Mouse (Mus musculus) limb, embryonic 12.5 days (tissue): Measurements from ENCODE around the gene Camk2d. TPM values are rescaled to one million over a fixed set of nuclear protein-coding genes. Genes with fewer than 3 reads are reported as not detected.

Experiments used
- ATAC-seq: fragments of 200-750 bp; cut with Nextera tagmentation; 2 replicates; pipeline ENCODE4 v1.8.0; 2017; ENCODE audit warnings: low read depth, moderate TSS enrichment; ENCODE audit not compliant: insufficient number of reproducible peaks, insufficient read depth, low FRiP score, low TSS enrichment
- H3K27ac ChIP-seq: fragments of 300-500 bp; sonication (generic); 2 replicates; pipeline ENCODE4 v1.5.1; 2016; ENCODE audit warnings: mild to moderate bottlenecking, moderate library complexity
- H3K27me3 ChIP-seq: fragments of 300-500 bp; sonication (generic); 2 replicates; pipeline ENCODE4 v1.6.1; 2016; ENCODE audit warnings: mild to moderate bottlenecking, moderate library complexity
- H3K36me3 ChIP-seq: fragments of 300-500 bp; sonication (generic); 2 replicates; pipeline ENCODE4 v1.6.1; 2016; ENCODE audit warnings: mild to moderate bottlenecking, moderate library complexity
- H3K4me1 ChIP-seq: fragments of 300-500 bp; sonication (generic); replicated peaks from 2 replicates; pipeline ENCODE4 v1.6.1; 2016
- H3K4me2 ChIP-seq: fragments of 300-500 bp; sonication (generic); 2 replicates; pipeline ENCODE4 v1.6.1; 2016; ENCODE audit warnings: mild to moderate bottlenecking, moderate library complexity
- H3K4me3 ChIP-seq: fragments of 300-500 bp; sonication (generic); replicated peaks from 2 replicates; pipeline ENCODE4 v1.5.1; 2016; ENCODE audit warnings: mild to moderate bottlenecking
- H3K9ac ChIP-seq: fragments of 300-500 bp; sonication (generic); replicated peaks from 2 replicates; pipeline ENCODE4 v1.6.1; 2016; ENCODE audit warnings: mild to moderate bottlenecking, moderate library complexity
- H3K9me3 ChIP-seq: fragments of 300-500 bp; sonication (generic); 2 replicates; pipeline ENCODE4 v1.6.1; 2016; ENCODE audit warnings: mild to moderate bottlenecking, moderate library complexity
- WGBS: fragments of 180-500 bp; shearing (Covaris S2); methylation state at CpG from one replicate; pipeline ENCODE4 v1.1.7; 2016; 5-methylcytosine and 5-hydroxymethylcytosine counted together
- polyA plus RNA-seq: library from polyadenylated mRNA; unstranded; fragments of >200 nt; fragmentation: Nextera tagmentation; extraction: Ambion mirVana; gene quantifications from 2 replicates; pipeline ENCODE4 v1.2.1, GENCODE M21; 2016

Gene Camk2d
- polyA plus RNA-seq, 1 experiment from 2014 or later = 34.1 TPM

GRCm38 (mm10) chr3:126727387-126727786 lies 131.3 kb downstream of the Camk2d start:
- Histone ChIP-seq H3K9ac (no peak overlapping the region), H3K27ac (no peak overlapping the region), H3K27me3 (no peaks in the 10 kb centered on the region), H3K36me3 (no peaks in the 10 kb centered on the region), H3K4me2 (no peak overlapping the region), H3K4me3 (no peak overlapping the region), H3K4me1 (no peaks in the 10 kb centered on the region), H3K9me3 (no peaks in the 10 kb centered on the region)
- ATAC-seq = no peak
- WGBS = 91% methylated on average over 4 of the region's 4 CpGs

DNA sequence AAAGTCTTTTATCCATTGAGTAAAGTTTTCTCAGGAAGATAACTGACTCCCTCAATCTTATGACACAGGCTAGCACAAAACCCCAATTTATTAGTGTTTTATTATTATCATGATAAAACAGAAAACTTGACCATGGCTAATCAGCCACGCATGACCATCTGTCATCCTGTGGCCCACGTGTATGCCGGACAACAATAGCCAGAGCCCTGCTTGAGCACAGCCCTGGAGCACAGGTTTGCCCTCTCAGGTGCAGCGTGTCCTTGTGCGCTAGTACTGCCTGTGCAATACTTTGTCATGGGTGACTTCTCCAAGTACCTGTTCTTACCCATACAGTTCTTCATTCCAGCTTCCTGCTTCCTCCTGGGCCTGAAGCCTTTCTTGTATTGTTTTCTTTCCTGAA lies 134.3 kb downstream of the Camk2d start:
- ATAC-seq = no peak
- Histone ChIP-seq H3K4me3 (no peak overlapping the region), H3K9ac (no peak overlapping the region), H3K4me1 (no peaks in the 10 kb centered on the region), H3K9me3 (no peaks in the 10 kb centered on the region), H3K27ac (no peak overlapping the region), H3K4me2 (no peak overlapping the region), H3K36me3 (no peaks in the 10 kb centered on the region), H3K27me3 (no peaks in the 10 kb centered on the region)
- 88% methylated on average over 5 of the region's 5 CpGs for WGBS

DNA sequence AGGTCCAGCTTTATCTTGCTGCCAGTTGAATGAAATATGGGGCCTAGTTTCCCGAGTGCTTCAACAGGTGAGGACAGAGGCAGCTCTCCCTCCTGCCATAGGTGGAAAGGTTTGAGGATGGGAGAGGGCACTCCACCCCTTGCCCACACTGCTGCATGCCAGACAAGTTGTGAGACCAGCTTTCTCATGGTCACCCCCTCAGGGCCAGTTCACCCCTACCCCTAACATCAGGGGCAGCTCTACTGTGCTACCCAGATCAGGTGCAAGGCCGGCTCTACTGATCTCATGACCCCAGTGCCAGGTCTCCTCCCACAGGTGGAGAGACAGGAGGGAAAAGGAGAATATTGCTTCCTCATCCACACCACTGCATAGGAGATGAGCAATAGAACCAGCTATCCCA lies 136.2 kb downstream of the Camk2d start:
- no peaks in the 10 kb centered on the region for H3K27me3 ChIP-seq
- H3K4me3 ChIP-seq = no peak overlapping the region
- 90% methylated on average over 2 of the region's 2 CpGs for WGBS
- no peaks in the 10 kb centered on the region for H3K9me3 ChIP-seq
- no peak overlapping the region for H3K9ac ChIP-seq
- no peaks in the 10 kb centered on the region for H3K4me1 ChIP-seq
- H3K36me3 ChIP-seq = no peaks in the 10 kb centered on the region
- no peak for ATAC-seq
- no peak overlapping the region for H3K27ac ChIP-seq
- no peak overlapping the region for H3K4me2 ChIP-seq

- Histone ChIP-seq H3K27me3 (no peaks in the 10 kb centered on the region), H3K36me3 (no peaks in the 10 kb centered on the region), H3K4me1 (no peaks in the 10 kb centered on the region), H3K9ac (no peak overlapping the region), H3K4me2 (no peak overlapping the region), H3K4me3 (no peak overlapping the region), H3K9me3 (no peaks in the 10 kb centered on the region), H3K27ac (no peak overlapping the region)
- no peak for ATAC-seq
- 86% methylated on average over 2 of the region's 2 CpGs for WGBS
These were observed 138.4 kb downstream of the Camk2d start for GRCm38 (mm10) chr3:126734533-126734932.

- no peak for ATAC-seq
- 81% methylated on average over 5 of the region's 5 CpGs for WGBS
These were observed 139.1 kb downstream of the Camk2d start for GRCm38 (mm10) chr3:126735211-126735610.

DNA sequence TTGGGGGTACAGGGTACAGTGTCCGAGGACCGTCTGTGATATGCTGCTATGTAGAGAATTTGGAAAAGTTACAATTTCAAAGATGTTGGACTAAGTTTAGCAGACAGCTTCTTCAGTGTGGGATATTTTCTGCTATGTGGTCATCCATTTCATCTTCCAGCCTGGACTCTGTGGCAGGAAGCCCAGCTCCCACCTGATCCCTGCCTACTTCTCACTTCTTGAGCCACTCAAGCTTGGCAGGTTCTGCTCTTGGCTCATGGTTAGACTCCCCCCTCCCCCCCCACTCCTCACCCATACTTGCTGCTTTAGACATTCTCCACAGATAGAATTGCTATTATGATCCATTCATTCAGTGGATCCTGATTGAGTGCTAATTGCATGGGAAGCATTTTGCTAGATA lies 141.0 kb downstream of the Camk2d start:
- 92% methylated on average over 2 of the region's 2 CpGs for WGBS
- H3K4me1 ChIP-seq = no peaks in the 10 kb centered on the region
- no peaks in the 10 kb centered on the region for H3K27me3 ChIP-seq
- no peak overlapping the region for H3K4me3 ChIP-seq
- no peaks in the 10 kb centered on the region for H3K36me3 ChIP-seq
- H3K27ac ChIP-seq = no peak overlapping the region
- no peak overlapping the region for H3K9ac ChIP-seq
- H3K9me3 ChIP-seq = no peaks in the 10 kb centered on the region
- H3K4me2 ChIP-seq = no peak overlapping the region
- no peak for ATAC-seq

More at GRCm38 (mm10) chr3:126735211-126735610, 139.1 kb downstream of the Camk2d start:
- Histone ChIP-seq H3K27ac (no peak overlapping the region), H3K9me3 (no peaks in the 10 kb centered on the region), H3K9ac (no peak overlapping the region), H3K4me2 (no peak overlapping the region), H3K4me1 (no peaks in the 10 kb centered on the region), H3K4me3 (no peak overlapping the region), H3K36me3 (no peaks in the 10 kb centered on the region), H3K27me3 (no peaks in the 10 kb centered on the region)

GRCm38 (mm10) chr3:126740146-126740545 lies 144.0 kb downstream of the Camk2d start:
- no peak overlapping the region for H3K4me3 ChIP-seq
- H3K36me3 ChIP-seq = no peaks in the 10 kb centered on the region
- 85% methylated on average over 1 of the region's 1 CpGs for whole genome bisulfite sequencing
- no peak overlapping the region for H3K4me2 ChIP-seq
- H3K9ac ChIP-seq = no peak overlapping the region
- no peaks in the 10 kb centered on the region for H3K9me3 ChIP-seq
- no peaks in the 10 kb centered on the region for H3K27me3 ChIP-seq
- no peaks in the 10 kb centered on the region for H3K4me1 ChIP-seq
- H3K27ac ChIP-seq = no peak overlapping the region
- no peak for ATAC-seq

GRCm38 (mm10) chr3:126744432-126745133 lies 148.5 kb downstream of the Camk2d start:
- Histone ChIP-seq H3K4me2 (no peak overlapping the region), H3K27ac (no peak overlapping the region), H3K4me3 (no peak overlapping the region), H3K4me1 (0 out of 2 replicates have a peak, but pooled peaks cover 4% of the 10 kb centered on the region), H3K9ac (no peak overlapping the region), H3K36me3 (no peaks in the 10 kb centered on the region), H3K27me3 (no peaks in the 10 kb centered on the region), H3K9me3 (no peaks in the 10 kb centered on the region)
- no peak for ATAC-seq
- 77% methylated on average over 3 of the region's 3 CpGs for whole genome bisulfite sequencing

- Histone ChIP-seq H3K4me2 (no peak overlapping the region), H3K27me3 (no peaks in the 10 kb centered on the region), H3K36me3 (no peaks in the 10 kb centered on the region), H3K9me3 (no peaks in the 10 kb centered on the region), H3K27ac (no peak overlapping the region), H3K4me1 (peaks cover 4% of the 10 kb centered on the region; the same call in 1 of the 2 replicates), H3K4me3 (no peak overlapping the region), H3K9ac (no peak overlapping the region)
- no peak for ATAC-seq
- WGBS = 77% methylated on average over 11 of the region's 11 CpGs
These were observed 150.2 kb downstream of the Camk2d start for GRCm38 (mm10) chr3:126746148-126746803.

GRCm38 (mm10) chr3:126747628-126748027 lies 151.5 kb downstream of the Camk2d start:
- Histone ChIP-seq H3K4me2 (no peak overlapping the region), H3K9ac (no peak overlapping the region), H3K27ac (no peak overlapping the region), H3K9me3 (no peaks in the 10 kb centered on the region), H3K4me3 (no peak overlapping the region), H3K27me3 (no peaks in the 10 kb centered on the region), H3K4me1 (peaks cover 4% of the 10 kb centered on the region; the same call in 1 of the 2 replicates), H3K36me3 (no peaks in the 10 kb centered on the region)
- 87% methylated on average over 3 of the region's 3 CpGs for WGBS
- no peak for ATAC-seq

DNA sequence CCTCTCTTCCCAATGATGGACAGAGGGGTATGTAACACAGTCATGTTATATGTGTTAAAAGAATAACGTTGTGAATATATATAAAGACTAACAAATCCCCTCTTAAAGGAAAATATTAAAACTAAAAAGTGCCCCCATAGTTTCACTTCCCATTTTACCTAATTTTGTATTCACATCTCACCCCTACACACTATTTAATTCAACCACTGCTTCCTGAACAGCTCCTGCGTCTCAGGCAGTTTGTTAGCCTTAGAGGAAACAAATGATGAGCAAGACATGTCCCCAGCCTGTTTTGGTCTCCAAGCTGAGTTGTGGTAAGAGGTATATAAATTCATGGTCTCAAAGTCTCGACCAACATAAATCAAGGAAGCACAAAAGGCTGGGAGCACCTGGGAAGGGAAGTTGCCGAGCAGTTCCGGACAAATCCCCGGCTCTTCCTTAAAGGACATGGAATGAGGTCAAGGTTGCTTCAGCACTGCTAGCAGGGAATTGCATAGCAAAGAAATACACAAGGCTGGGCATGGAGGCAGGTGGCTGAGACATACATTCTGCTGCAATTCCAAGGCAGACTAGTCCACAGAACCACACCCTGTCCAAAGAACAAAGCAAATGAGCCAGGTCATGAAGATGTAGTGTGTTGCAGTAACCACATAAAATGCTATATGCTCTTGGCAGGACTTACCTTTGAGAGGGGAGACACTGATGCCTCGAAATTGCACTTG lies 155.4 kb downstream of the Camk2d start:
- WGBS = 80% methylated on average over 7 of the region's 7 CpGs
- H3K4me2 ChIP-seq = no peak overlapping the region
- no peak overlapping the region for H3K9ac ChIP-seq
- no peaks in the 10 kb centered on the region for H3K36me3 ChIP-seq
- H3K27ac ChIP-seq = no peak overlapping the region
- peaks cover 3% of the 10 kb centered on the region; the same call in 1 of the 2 replicates for H3K4me1 ChIP-seq
- no peaks in the 10 kb centered on the region for H3K27me3 ChIP-seq
- no peak overlapping the region for H3K4me3 ChIP-seq
- no peaks in the 10 kb centered on the region for H3K9me3 ChIP-seq
- no peak for ATAC-seq
